Mouse (Mus musculus): ENCODE results near the gene Cd244a.

DNA sequence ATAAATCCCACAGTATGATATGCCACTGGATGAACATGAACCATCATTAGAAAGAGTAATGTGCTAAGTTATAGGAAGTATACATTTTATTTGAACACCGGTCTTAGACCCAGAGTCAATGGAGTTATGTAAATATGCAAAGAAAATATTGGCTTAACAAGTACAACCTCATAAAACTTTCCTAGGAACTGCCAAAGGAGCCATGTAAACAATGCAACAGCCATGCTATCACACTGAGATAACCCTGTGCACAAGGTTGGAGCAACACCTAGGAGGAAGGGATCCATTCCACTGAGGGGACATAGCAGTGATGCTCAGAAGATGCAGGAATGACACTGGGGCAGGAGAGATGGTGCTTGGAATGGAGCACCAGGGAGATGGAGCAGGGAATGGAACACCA is 45.2 kb upstream of the Cd244a start:
- TF ChIP-seq NRF1 (IDR thresholded peaks at IDR 0.05; ENCODE audit: insufficient read depth, low read depth, low read length, poor library complexity, severe bottlenecking): no peak
- TF ChIP-seq NELFE (IDR thresholded peaks at IDR 0.05; ENCODE audit: low read depth, low read length): no peak
- no peak for TF ChIP-seq MAX (IDR thresholded peaks at IDR 0.05; ENCODE audit: low read length)
- TF ChIP-seq GATA1 (IDR thresholded peaks at IDR 0.05; ENCODE audit: low read depth, low read length): no peak
- TF ChIP-seq ZC3H11A (IDR thresholded peaks at IDR 0.05; ENCODE audit: low read depth, low read length): no peak
